Mouse (Mus musculus) heart, adult 18-20 months (tissue): ENCODE measurements around the gene A4gnt. TPM values are rescaled to one million over a fixed set of nuclear protein-coding genes. Genes with fewer than 3 reads are reported as not detected.
A peak's percentile ranks its signal among the peaks of the same experiment; 100 is the strongest.
"Not testable (repeated sequence)": the region's sequence is repeated elsewhere in the genome, so short reads cannot be mapped to it uniquely, and the experiment has no call there.

Experiments
- DNase-seq, 2 experiments: peaks; one replicate each; pipeline ENCODE4 v3.0.0; 2021 to 2022; ENCODE audit warnings: mixed read lengths in 1 of 2
- long read RNA-seq, 2 experiments: library from polyadenylated mRNA; stranded (forward); transcript quantifications; one replicate each; pipeline ENCODE4 v2.0.0; 2021
- total RNA-seq, 2 experiments: library from RNA; stranded (reverse); gene quantifications; 2 replicates each; pipeline ENCODE4 v1.2.3; 2021

Gene A4gnt
- not detected for total RNA-seq
- long read RNA-seq, experiment 1, partial matches to known transcripts = 1 of 1 reads
- long read RNA-seq, experiment 1, other reads (novel, unspliced or antisense) = 0 of 1 reads
- long read RNA-seq, experiment 2 = 0 reads

GRCm38 (mm10) chr9:99612202-99612601, at the start of gene A4gnt:
Gene A4gnt (plus strand): TSS chr9:99612502.
- DNase-seq = no peak

GRCm38 (mm10) chr9:99563714-99564113, 48.6 kb upstream of the A4gnt start:
- peak; percentile 58 to 72 for DNase-seq

GRCm38 (mm10) chr9:99568023-99568346, 44.3 kb upstream of the A4gnt start:
- DNase-seq = no peak

GRCm38 (mm10) chr9:99568347-99569070, 43.8 kb upstream of the A4gnt start, which contains the start of gene Armc8:
Gene Armc8 (minus strand): TSS chr9:99568899.
- DNase-seq = peak; percentile 91 to 94

- no peak for DNase-seq
Observed at GRCm38 (mm10) chr9:99569071-99569397, 43.3 kb upstream of the A4gnt start.

- peak; percentile 95 to 97 for DNase-seq
Observed at GRCm38 (mm10) chr9:99575677-99576480, 36.4 kb upstream of the A4gnt start, which contains the start of gene Dbr1. Gene Dbr1 (plus strand): TSS chr9:99575799.

- DNase-seq = peak; percentile 12 to 26
Observed at GRCm38 (mm10) chr9:99580655-99581054, 31.6 kb upstream of the A4gnt start.

- peak; percentile 22 to 75 for DNase-seq
Observed at GRCm38 (mm10) chr9:99587505-99588202, 24.6 kb upstream of the A4gnt start.

- no peak for DNase-seq
Observed at GRCm38 (mm10) chr9:99591144-99591543, 21.2 kb upstream of the A4gnt start.

- DNase-seq = not testable (repeated sequence)
Observed at GRCm38 (mm10) chr9:99599127-99599526, 13.2 kb upstream of the A4gnt start.

- DNase-seq = no peak
Observed at GRCm38 (mm10) chr9:99603566-99603965, 8.7 kb upstream of the A4gnt start.

GRCm38 (mm10) chr9:99619688-99620087, 7.4 kb downstream of the A4gnt start:
- DNase-seq = no peak

- no peak for DNase-seq
Observed at GRCm38 (mm10) chr9:99620196-99620595, 7.9 kb downstream of the A4gnt start.

- no peak for DNase-seq
Observed at GRCm38 (mm10) chr9:99622034-99622433, 9.7 kb downstream of the A4gnt start.

- no peak for DNase-seq
Observed at GRCm38 (mm10) chr9:99622966-99623365, 10.7 kb downstream of the A4gnt start.

GRCm38 (mm10) chr9:99624117-99624516, 11.8 kb downstream of the A4gnt start:
- DNase-seq = peak; percentile 15 to 30

- no peak for DNase-seq
Observed at GRCm38 (mm10) chr9:99628581-99628980, 16.3 kb downstream of the A4gnt start.

- DNase-seq = peak; percentile 56 to 68
Observed at GRCm38 (mm10) chr9:99629281-99630011, 17.1 kb downstream of the A4gnt start, which contains the start of gene Dzip1l. Gene Dzip1l (plus strand): TSS chr9:99629496.

GRCm38 (mm10) chr9:99630071-99630470, 17.8 kb downstream of the A4gnt start:
- DNase-seq = peak in 1 of 2 experiments; percentile 13

- DNase-seq = peak in 1 of 2 experiments; percentile 8
Observed at GRCm38 (mm10) chr9:99630528-99631125, 18.3 kb downstream of the A4gnt start.

GRCm38 (mm10) chr9:99631781-99632180, 19.5 kb downstream of the A4gnt start:
- DNase-seq = no peak
